ENCODE assay signal across 19 mouse cellular contexts in the genomic region with DNA sequence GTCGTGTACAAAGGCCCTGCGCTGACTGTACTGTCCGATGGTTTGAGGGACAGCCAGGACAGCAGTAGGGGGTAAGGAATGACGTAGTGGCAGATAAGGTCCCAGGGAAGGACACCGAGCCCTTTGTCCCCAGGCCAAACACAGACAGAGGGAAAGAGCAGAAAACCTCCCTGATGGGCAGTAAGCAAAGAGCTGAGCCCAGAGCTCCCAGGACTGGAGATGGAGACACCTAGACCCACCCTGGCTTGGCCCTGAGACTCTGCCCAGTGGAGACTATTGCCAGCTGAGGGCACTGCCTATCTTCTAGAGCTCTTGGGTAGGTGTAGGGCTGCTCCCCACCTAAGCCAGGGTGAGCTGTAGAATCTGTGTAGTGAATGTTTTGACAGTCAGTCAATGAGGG.
DNase-seq lines count a peak whose midpoint lies in the region; ATAC-seq and TF ChIP-seq lines count a peak whose summit lies in the region.
"Had no signal": no experiment of that assay in that cellular context is flagged by ENCODE, and none has a peak within 500 bp of the region (broad histone marks: within the 10 kb centered on the region; RNA-seq: fewer than 3 reads in every experiment).

No protein-coding gene starts in this region.

- no peak for TF ChIP-seq EP300 in stomach, postnatal 0 days (optimal IDR thresholded peaks at IDR 0.05)

- no peaks in the 10 kb centered on the region for H3K36me3 ChIP-seq in intestine, embryonic 15.5 days
- H3K36me3 ChIP-seq in intestine, embryonic 16.5 days (ENCODE audit: control insufficient read depth, insufficient read depth, low read length) = no peaks in the 10 kb centered on the region
- no peaks in the 10 kb centered on the region for H3K36me3 ChIP-seq in heart, embryonic 11.5 days (ENCODE audit: control insufficient read depth, insufficient read depth, low read length)
- no peaks in the 10 kb centered on the region for H3K36me3 ChIP-seq in stomach, postnatal 0 days (ENCODE audit: control insufficient read depth, insufficient read depth, low read length)
- H3K36me3 ChIP-seq: embryonic facial prominence, embryonic 10.5 days; forebrain, embryonic 12.5 days; midbrain, embryonic 10.5 days; stomach, embryonic 15.5 days had no signal

- no peaks in the 10 kb centered on the region; the same call in 1 of the 2 replicates for H3K9me3 ChIP-seq in intestine, embryonic 15.5 days
- H3K9me3 ChIP-seq in intestine, embryonic 16.5 days (ENCODE audit: control insufficient read depth, low read length) = peaks cover 7% of the 10 kb centered on the region; the same call in 1 of the 2 replicates
- peaks cover 3% of the 10 kb centered on the region for H3K9me3 ChIP-seq in heart, embryonic 11.5 days (replicated peaks; ENCODE audit: control insufficient read depth, low read length)
- no peaks in the 10 kb centered on the region for H3K9me3 ChIP-seq in stomach, postnatal 0 days (ENCODE audit: control insufficient read depth, low read length)
- H3K9me3 ChIP-seq: stomach, embryonic 15.5 days had no signal

- no peak overlapping the region for H3K27ac ChIP-seq in intestine, embryonic 15.5 days
- H3K27ac ChIP-seq in intestine, embryonic 16.5 days (ENCODE audit: low read length) = no peak overlapping the region
- no peak overlapping the region for H3K27ac ChIP-seq in heart, embryonic 11.5 days (ENCODE audit: low read depth, low read length)
- H3K27ac ChIP-seq in stomach, postnatal 0 days (replicated peaks) = no peak overlapping the region
- H3K27ac ChIP-seq: embryonic facial prominence, embryonic 10.5 days; forebrain, embryonic 12.5 days; hindbrain, postnatal 0 days; midbrain, embryonic 10.5 days; stomach, embryonic 15.5 days had no signal

- no peak overlapping the region for H3K4me3 ChIP-seq in intestine, embryonic 15.5 days (replicated peaks)
- no peak overlapping the region for H3K4me3 ChIP-seq in intestine, embryonic 16.5 days (ENCODE audit: low read length)
- H3K4me3 ChIP-seq in heart, embryonic 11.5 days (ENCODE audit: low read depth, low read length) = no peak overlapping the region
- H3K4me3 ChIP-seq in stomach, postnatal 0 days (ENCODE audit: low read depth, low read length) = no peak overlapping the region
- H3K4me3 ChIP-seq: embryonic facial prominence, embryonic 10.5 days; forebrain, embryonic 12.5 days; midbrain, embryonic 10.5 days; stomach, embryonic 15.5 days had no signal

- H3K4me2 ChIP-seq in intestine, embryonic 15.5 days (replicated peaks) = no peak overlapping the region
- H3K4me2 ChIP-seq in intestine, embryonic 16.5 days (ENCODE audit: low read depth, low read length) = no peak overlapping the region
- no peak overlapping the region for H3K4me2 ChIP-seq in heart, embryonic 11.5 days
- no peak overlapping the region for H3K4me2 ChIP-seq in stomach, postnatal 0 days (replicated peaks; ENCODE audit: low read depth)
- H3K4me2 ChIP-seq: forebrain, embryonic 12.5 days; stomach, embryonic 15.5 days had no signal

- 84% methylated on average over 5 of the region's 5 CpGs for WGBS in intestine, embryonic 15.5 days
- 69% methylated on average over 5 of the region's 5 CpGs for WGBS in intestine, embryonic 16.5 days
- 34% methylated on average over 5 of the region's 5 CpGs for WGBS in heart, embryonic 11.5 days (ENCODE audit: insufficient replicate concordance)
- 75% methylated on average over 5 of the region's 5 CpGs for WGBS in stomach, postnatal 0 days

- peak; percentile 44 for TF ChIP-seq CTCF in stomach, postnatal 0 days (IDR thresholded peaks at IDR 0.05; ENCODE audit: low read depth)

- no peaks in the 10 kb centered on the region for H3K27me3 ChIP-seq in intestine, embryonic 15.5 days (replicated peaks)
- H3K27me3 ChIP-seq in intestine, embryonic 16.5 days (replicated peaks; ENCODE audit: control insufficient read depth, insufficient read depth, low read length) = 0 out of 2 replicates have a peak, but pooled peaks cover 3% of the 10 kb centered on the region
- peaks cover 10% of the 10 kb centered on the region for H3K27me3 ChIP-seq in heart, embryonic 11.5 days (ENCODE audit: control insufficient read depth, insufficient read depth, low read length)
- H3K27me3 ChIP-seq in stomach, postnatal 0 days (ENCODE audit: control insufficient read depth, insufficient read depth, low read length) = no peaks in the 10 kb centered on the region
- H3K27me3 ChIP-seq: forebrain, embryonic 12.5 days; stomach, embryonic 15.5 days had no signal

- no peaks in the 10 kb centered on the region for H3K4me1 ChIP-seq in intestine, embryonic 15.5 days (replicated peaks)
- no peaks in the 10 kb centered on the region for H3K4me1 ChIP-seq in intestine, embryonic 16.5 days (ENCODE audit: control insufficient read depth, insufficient read depth, low read length)
- H3K4me1 ChIP-seq in heart, embryonic 11.5 days (ENCODE audit: control insufficient read depth, insufficient read depth, low read length) = peaks cover 6% of the 10 kb centered on the region
- no peaks in the 10 kb centered on the region for H3K4me1 ChIP-seq in stomach, postnatal 0 days (replicated peaks; ENCODE audit: control insufficient read depth, insufficient read depth)
- H3K4me1 ChIP-seq: stomach, embryonic 15.5 days had no signal

- DNase-seq in adrenal gland, postnatal 14 days = peak; percentile 58
- no peak for DNase-seq in stomach, postnatal 0 days (ENCODE audit: low spot score)
- no peak for DNase-seq in ovary, postnatal 10 days (ENCODE audit: low spot score)
- no peak for DNase-seq in B cell, adult 2 months
- DNase-seq: cerebellum, adult 8-10 months; gastrocnemius, postnatal 10 days; kidney, adult 2 months; kidney, postnatal 25 days; left cerebral cortex, postnatal 4 days; liver, postnatal 0 days; retina, postnatal 1 day had no signal

- 0 out of 2 replicates have a peak, but pooled peaks have one; percentile 39 for ATAC-seq in intestine, embryonic 15.5 days
- ATAC-seq in intestine, embryonic 16.5 days = no peak
- ATAC-seq in heart, embryonic 11.5 days (replicated peaks; ENCODE audit: insufficient number of reproducible peaks, low FRiP score, low TSS enrichment) = no peak
- no peak for ATAC-seq in stomach, postnatal 0 days (ENCODE audit: low FRiP score, low TSS enrichment)
- ATAC-seq: hindbrain, postnatal 0 days; liver, postnatal 0 days had no signal

- H3K9ac ChIP-seq in intestine, embryonic 15.5 days = no peak overlapping the region
- H3K9ac ChIP-seq in intestine, embryonic 16.5 days (ENCODE audit: low read depth, low read length) = no peak overlapping the region
- 0 out of 2 replicates have a peak overlapping the region, but pooled peaks have one; percentile 28 for H3K9ac ChIP-seq in heart, embryonic 11.5 days (ENCODE audit: low read depth, low read length)
- no peak overlapping the region for H3K9ac ChIP-seq in stomach, postnatal 0 days (ENCODE audit: low read length)
- H3K9ac ChIP-seq: forebrain, embryonic 12.5 days; liver, postnatal 0 days; stomach, embryonic 15.5 days had no signal
